Mouse (Mus musculus): Measurements from ENCODE around the gene Rnf150. TPM values are rescaled to one million over a fixed set of nuclear protein-coding genes. Genes with fewer than 3 reads are reported as not detected.

The Rnf150 gene
- total and polyA plus RNA-seq, 3 experiments: not detected

DNA sequence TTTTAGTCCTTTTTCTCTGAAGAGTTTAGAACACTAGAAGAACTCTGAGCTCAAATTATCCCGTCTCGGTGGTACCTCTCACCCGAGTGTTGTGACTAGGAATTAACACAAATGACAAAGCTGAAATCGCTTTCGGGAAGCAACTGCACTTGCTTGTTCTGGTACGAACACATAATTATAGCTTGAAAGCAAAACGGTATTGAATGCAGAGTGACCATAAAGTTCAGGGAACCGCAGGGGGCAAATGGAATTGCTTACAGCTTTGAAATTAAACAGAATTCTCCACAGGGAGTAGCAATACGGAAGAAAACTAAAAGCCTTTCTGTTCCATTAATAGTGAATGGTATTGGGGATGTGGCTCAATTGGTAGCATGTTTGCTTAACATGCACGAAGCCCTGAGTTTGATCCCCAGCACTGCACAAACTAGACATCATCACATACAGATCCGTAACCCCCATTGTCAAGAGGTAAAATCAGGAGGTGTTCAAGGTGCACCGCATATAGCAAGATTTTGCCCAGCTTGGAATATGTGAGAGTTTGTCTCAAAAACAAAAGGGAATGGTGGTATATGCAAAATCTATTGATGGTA is 38.5 kb downstream of the Rnf150 start:
- H3K36me3 ChIP-seq (ENCODE audit: control insufficient read depth in 1 of 2, insufficient read depth in 2 of 2, low read length in 2 of 2): no peaks in the 10 kb centered on the region
- no peak overlapping the region for H3K27ac ChIP-seq (ENCODE audit: control insufficient read depth, low read depth, low read length)
- no peaks in the 10 kb centered on the region for H3K79me2 ChIP-seq (ENCODE audit: control insufficient read depth, insufficient read depth, low read length, poor library complexity)
- no peak overlapping the region for H3K4me3 ChIP-seq (ENCODE audit: control insufficient read depth in 1 of 2, insufficient read depth in 1 of 2, low read depth in 2 of 2, low read length in 2 of 2)
- TF ChIP-seq MYB (IDR thresholded peaks at IDR 0.05; ENCODE audit: low read depth, low read length) (no peak), GATA1 (IDR thresholded peaks at IDR 0.05; ENCODE audit: low read depth, low read length) (no peak), USF2 (IDR thresholded peaks at IDR 0.05; ENCODE audit: borderline replicate concordance in 1 of 2, insufficient read depth in 1 of 2, low read depth in 1 of 2, low read length in 2 of 2) (no peak), ZKSCAN1 (IDR thresholded peaks at IDR 0.05; ENCODE audit: low read depth, low read length) (no peak), NELFE (IDR thresholded peaks at IDR 0.05; ENCODE audit: low read depth, low read length) (no peak), POLR2AphosphoS2 (IDR thresholded peaks at IDR 0.05; ENCODE audit: low read length) (no peak), TAL1 (IDR thresholded peaks at IDR 0.05; ENCODE audit: low read length) (no peak), JUND (IDR thresholded peaks at IDR 0.05; ENCODE audit: low read depth, low read length) (no peak), NRF1 (IDR thresholded peaks at IDR 0.05; ENCODE audit: insufficient read depth, low read depth, low read length, poor library complexity, severe bottlenecking) (no peak), POLR2A (IDR thresholded peaks at IDR 0.05; ENCODE audit: control insufficient read depth in 1 of 2, insufficient read depth in 1 of 2, low read depth in 1 of 2, low read length in 2 of 2, poor library complexity in 1 of 2) (no peak), MAFK (IDR thresholded peaks at IDR 0.05; ENCODE audit: borderline replicate concordance, low read depth, low read length) (no peak), MEF2A (IDR thresholded peaks at IDR 0.05; ENCODE audit: extremely low read depth, insufficient replicate concordance, low read depth, low read length, poor library complexity, severe bottlenecking) (no peak), ZNF384 (IDR thresholded peaks at IDR 0.05; ENCODE audit: low read depth, low read length) (no peak), E2F4 (IDR thresholded peaks at IDR 0.05; ENCODE audit: borderline replicate concordance, low read depth, low read length) (no peak)
- no peaks in the 10 kb centered on the region for H3K4me1 ChIP-seq (ENCODE audit: control insufficient read depth in 1 of 2, insufficient read depth in 2 of 2, low read length in 2 of 2)
- no peak overlapping the region for H3K9ac ChIP-seq (ENCODE audit: control insufficient read depth, low read depth, low read length, poor library complexity, severe bottlenecking)
- no peaks in the 10 kb centered on the region for H3K9me3 ChIP-seq (replicated peaks; ENCODE audit: insufficient read depth, low read length)
- DNase-seq (ENCODE audit: low read depth, low spot score): no peak
- no peaks in the 10 kb centered on the region for H3K27me3 ChIP-seq (ENCODE audit: control insufficient read depth in 1 of 2, insufficient read depth in 2 of 2, low read length in 2 of 2)

DNA sequence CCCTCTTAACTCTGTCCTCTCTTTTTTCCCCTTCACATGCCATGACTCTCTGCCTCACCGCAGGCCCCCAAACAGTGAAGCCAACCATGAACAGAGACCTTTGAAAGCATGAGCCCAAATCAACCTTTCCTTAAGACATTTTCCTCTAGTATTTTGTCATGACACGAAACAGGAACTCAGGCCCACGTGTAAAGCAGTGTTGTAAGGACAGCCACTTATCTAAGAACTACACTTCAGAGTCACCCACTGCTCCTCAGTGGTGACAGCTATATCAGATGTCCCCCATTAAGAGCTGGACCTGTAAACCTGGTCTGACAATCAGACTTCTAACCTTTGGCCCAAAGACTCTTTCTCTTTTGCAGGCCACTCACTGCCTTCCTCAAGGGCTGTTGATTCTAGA is 40.3 kb downstream of the Rnf150 start:
- H3K27me3 ChIP-seq (ENCODE audit: control insufficient read depth in 1 of 2, insufficient read depth in 2 of 2, low read length in 2 of 2): no peaks in the 10 kb centered on the region
- no peaks in the 10 kb centered on the region for H3K79me2 ChIP-seq (ENCODE audit: control insufficient read depth, insufficient read depth, low read length, poor library complexity)
- DNase-seq (ENCODE audit: low read depth, low spot score): no peak
- no peaks in the 10 kb centered on the region for H3K4me1 ChIP-seq (ENCODE audit: control insufficient read depth in 1 of 2, insufficient read depth in 2 of 2, low read length in 2 of 2)
- H3K9me3 ChIP-seq (replicated peaks; ENCODE audit: insufficient read depth, low read length): no peaks in the 10 kb centered on the region
- no peaks in the 10 kb centered on the region for H3K36me3 ChIP-seq (ENCODE audit: control insufficient read depth in 1 of 2, insufficient read depth in 2 of 2, low read length in 2 of 2)
- H3K27ac ChIP-seq (ENCODE audit: control insufficient read depth, low read depth, low read length): no peak overlapping the region
- no peak overlapping the region for H3K9ac ChIP-seq (ENCODE audit: control insufficient read depth, low read depth, low read length, poor library complexity, severe bottlenecking)
- no peak for TF ChIP-seq TCF12 (IDR thresholded peaks at IDR 0.05; ENCODE audit: low read depth, low read length)
- no peak for TF ChIP-seq GABPA (IDR thresholded peaks at IDR 0.05; ENCODE audit: low read depth, low read length)
- no peak for TF ChIP-seq POLR2A (IDR thresholded peaks at IDR 0.05; ENCODE audit: control insufficient read depth in 1 of 2, insufficient read depth in 1 of 2, low read depth in 1 of 2, low read length in 2 of 2, poor library complexity in 1 of 2)
- no peak for TF ChIP-seq RCOR1 (IDR thresholded peaks at IDR 0.05; ENCODE audit: low read depth, low read length)
- TF ChIP-seq MAFK (IDR thresholded peaks at IDR 0.05; ENCODE audit: borderline replicate concordance, low read depth, low read length): no peak
- no peak for TF ChIP-seq NRF1 (IDR thresholded peaks at IDR 0.05; ENCODE audit: insufficient read depth, low read depth, low read length, poor library complexity, severe bottlenecking)
- TF ChIP-seq MXI1 (IDR thresholded peaks at IDR 0.05; ENCODE audit: low read depth, low read length): no peak
- no peak for TF ChIP-seq EP300 (IDR thresholded peaks at IDR 0.05; ENCODE audit: low read depth in 1 of 2, low read length in 2 of 2)
- TF ChIP-seq ZMIZ1 (IDR thresholded peaks at IDR 0.05; ENCODE audit: low read depth, low read length): no peak
- TF ChIP-seq SIN3A (IDR thresholded peaks at IDR 0.05; ENCODE audit: low read length): no peak
- no peak for TF ChIP-seq TBP (IDR thresholded peaks at IDR 0.05; ENCODE audit: low read depth, low read length)
- no peak for TF ChIP-seq CTCF (IDR thresholded peaks at IDR 0.05 in 2 of 3, conservative IDR thresholded peaks at IDR 0.05 in 1 of 3; ENCODE audit: control insufficient read depth in 1 of 3, insufficient read depth in 1 of 3, low read depth in 2 of 3, low read length in 3 of 3, poor library complexity in 1 of 3, severe bottlenecking in 1 of 3)
- no peak for TF ChIP-seq CHD1 (IDR thresholded peaks at IDR 0.05; ENCODE audit: low read depth, low read length)
- TF ChIP-seq GATA1 (IDR thresholded peaks at IDR 0.05; ENCODE audit: low read depth, low read length): no peak
- no peak for TF ChIP-seq TAL1 (IDR thresholded peaks at IDR 0.05; ENCODE audit: low read length)
- no peak overlapping the region for H3K4me3 ChIP-seq (ENCODE audit: control insufficient read depth in 1 of 2, insufficient read depth in 1 of 2, low read depth in 2 of 2, low read length in 2 of 2)

All from MEL (cell line).